Mouse (Mus musculus): ENCODE results near the gene Dpy19l3. TPM values are rescaled to one million over a fixed set of nuclear protein-coding genes. Genes with fewer than 3 reads are reported as not detected.

Gene Dpy19l3
- total and polyA plus RNA-seq, 2 experiments from 2014 or later = 36.9 to 52.7 TPM

GRCm38 (mm10) chr7:35792150-35792848 is 38.0 kb upstream of the Dpy19l3 start:
- no peak for TF ChIP-seq CTCF (IDR thresholded peaks at IDR 0.05)
- no peak overlapping the region for H3K4me2 ChIP-seq (ENCODE audit: low read depth, low read length, poor library complexity, severe bottlenecking)
- ATAC-seq (ENCODE audit: low FRiP score) = no peak

GRCm38 (mm10) chr7:35790926-35791325 is 36.7 kb upstream of the Dpy19l3 start:
- H3K4me1 ChIP-seq (ENCODE audit: insufficient read depth, low read length) = no peaks in the 10 kb centered on the region
- H3K4me3 ChIP-seq (ENCODE audit: low read depth, low read length) = no peak overlapping the region
- no peak for DNase-seq (ENCODE audit: low spot score)
- TF ChIP-seq CTCF (IDR thresholded peaks at IDR 0.05) = no peak
- H3K9me3 ChIP-seq (ENCODE audit: low read length) = no peaks in the 10 kb centered on the region
- H3K4me2 ChIP-seq (ENCODE audit: low read depth, low read length, poor library complexity, severe bottlenecking) = no peak overlapping the region
- H3K9ac ChIP-seq (replicated peaks; ENCODE audit: low read length, poor library complexity, severe bottlenecking) = no peak overlapping the region
- no peak overlapping the region for H3K27ac ChIP-seq (ENCODE audit: low read depth, low read length)
- 76% methylated on average over 8 of the region's 8 CpGs for WGBS
- H3K27me3 ChIP-seq (ENCODE audit: insufficient read depth, low read length) = no peaks in the 10 kb centered on the region
- H3K36me3 ChIP-seq (ENCODE audit: insufficient read depth, low read length) = peaks cover 71% of the 10 kb centered on the region
- ATAC-seq (ENCODE audit: low FRiP score) = no peak

More at GRCm38 (mm10) chr7:35792150-35792848, 38.0 kb upstream of the Dpy19l3 start:
- H3K27me3 ChIP-seq (ENCODE audit: insufficient read depth, low read length) = no peaks in the 10 kb centered on the region
- no peak overlapping the region for H3K27ac ChIP-seq (ENCODE audit: low read depth, low read length)
- H3K36me3 ChIP-seq (ENCODE audit: insufficient read depth, low read length) = peaks cover 64% of the 10 kb centered on the region
- H3K9ac ChIP-seq (replicated peaks; ENCODE audit: low read length, poor library complexity, severe bottlenecking) = no peak overlapping the region
- no peak for DNase-seq (ENCODE audit: low spot score)
- no peak overlapping the region for H3K4me3 ChIP-seq (ENCODE audit: low read depth, low read length)
- WGBS = 89% methylated on average over 12 of the region's 12 CpGs
- H3K9me3 ChIP-seq (ENCODE audit: low read length) = no peaks in the 10 kb centered on the region
- no peaks in the 10 kb centered on the region for H3K4me1 ChIP-seq (ENCODE audit: insufficient read depth, low read length)

- H3K9ac ChIP-seq (replicated peaks; ENCODE audit: low read length, poor library complexity, severe bottlenecking) = no peak overlapping the region
- no peak overlapping the region for H3K4me2 ChIP-seq (ENCODE audit: low read depth, low read length, poor library complexity, severe bottlenecking)
- DNase-seq (ENCODE audit: low spot score) (peak; percentile 63), ATAC-seq (ENCODE audit: low FRiP score) (no peak)
- H3K4me1 ChIP-seq (ENCODE audit: insufficient read depth, low read length) = no peaks in the 10 kb centered on the region
- peak; percentile 77 for TF ChIP-seq CTCF (IDR thresholded peaks at IDR 0.05)
- H3K9me3 ChIP-seq (ENCODE audit: low read length) = no peaks in the 10 kb centered on the region
- no peaks in the 10 kb centered on the region for H3K27me3 ChIP-seq (ENCODE audit: insufficient read depth, low read length)
- no peak overlapping the region for H3K27ac ChIP-seq (ENCODE audit: low read depth, low read length)
- no peak overlapping the region for H3K4me3 ChIP-seq (ENCODE audit: low read depth, low read length)
- peaks cover 74% of the 10 kb centered on the region for H3K36me3 ChIP-seq (ENCODE audit: insufficient read depth, low read length)
- 85% methylated on average over 8 of the region's 8 CpGs for WGBS
Observed at GRCm38 (mm10) chr7:35790201-35790600, 35.9 kb upstream of the Dpy19l3 start.

GRCm38 (mm10) chr7:35785579-35785978 is 31.3 kb upstream of the Dpy19l3 start:
- Histone ChIP-seq H3K9ac (replicated peaks; ENCODE audit: low read length, poor library complexity, severe bottlenecking) (no peak overlapping the region), H3K36me3 (ENCODE audit: insufficient read depth, low read length) (peaks cover 37% of the 10 kb centered on the region), H3K4me1 (ENCODE audit: insufficient read depth, low read length) (no peaks in the 10 kb centered on the region), H3K9me3 (ENCODE audit: low read length) (no peaks in the 10 kb centered on the region), H3K27ac (ENCODE audit: low read depth, low read length) (no peak overlapping the region), H3K4me2 (ENCODE audit: low read depth, low read length, poor library complexity, severe bottlenecking) (no peak overlapping the region), H3K27me3 (ENCODE audit: insufficient read depth, low read length) (no peaks in the 10 kb centered on the region), H3K4me3 (ENCODE audit: low read depth, low read length) (no peak overlapping the region)
- 90% methylated on average over 4 of the region's 4 CpGs for WGBS
- ATAC-seq (ENCODE audit: low FRiP score) (no peak), DNase-seq (ENCODE audit: low spot score) (no peak)
- TF ChIP-seq CTCF (IDR thresholded peaks at IDR 0.05) = no peak

- H3K27me3 ChIP-seq (ENCODE audit: insufficient read depth, low read length) = no peaks in the 10 kb centered on the region
- no peak overlapping the region for H3K4me2 ChIP-seq (ENCODE audit: low read depth, low read length, poor library complexity, severe bottlenecking)
- ATAC-seq (ENCODE audit: low FRiP score) (no peak), DNase-seq (ENCODE audit: low spot score) (no peak)
- no peak for TF ChIP-seq CTCF (IDR thresholded peaks at IDR 0.05)
- H3K36me3 ChIP-seq (ENCODE audit: insufficient read depth, low read length) = peaks cover 37% of the 10 kb centered on the region
- no peaks in the 10 kb centered on the region for H3K9me3 ChIP-seq (ENCODE audit: low read length)
- H3K4me3 ChIP-seq (ENCODE audit: low read depth, low read length) = no peak overlapping the region
- no peak overlapping the region for H3K27ac ChIP-seq (ENCODE audit: low read depth, low read length)
- H3K4me1 ChIP-seq (ENCODE audit: insufficient read depth, low read length) = no peaks in the 10 kb centered on the region
- H3K9ac ChIP-seq (replicated peaks; ENCODE audit: low read length, poor library complexity, severe bottlenecking) = no peak overlapping the region
Observed at GRCm38 (mm10) chr7:35782252-35782651, 28.0 kb upstream of the Dpy19l3 start.

GRCm38 (mm10) chr7:35774127-35774526 is 19.9 kb upstream of the Dpy19l3 start:
- H3K27ac ChIP-seq (ENCODE audit: low read depth, low read length) = no peak overlapping the region
- no peak overlapping the region for H3K4me3 ChIP-seq (ENCODE audit: low read depth, low read length)
- no peak for DNase-seq (ENCODE audit: low spot score)
- H3K36me3 ChIP-seq (ENCODE audit: insufficient read depth, low read length) = peaks cover 41% of the 10 kb centered on the region
- no peak overlapping the region for H3K9ac ChIP-seq (replicated peaks; ENCODE audit: low read length, poor library complexity, severe bottlenecking)
- ATAC-seq (ENCODE audit: low FRiP score) = no peak
- no peaks in the 10 kb centered on the region for H3K27me3 ChIP-seq (ENCODE audit: insufficient read depth, low read length)
- no peaks in the 10 kb centered on the region for H3K4me1 ChIP-seq (ENCODE audit: insufficient read depth, low read length)
- H3K4me2 ChIP-seq (ENCODE audit: low read depth, low read length, poor library complexity, severe bottlenecking) = no peak overlapping the region
- no peaks in the 10 kb centered on the region for H3K9me3 ChIP-seq (ENCODE audit: low read length)
- WGBS = 94% methylated on average over 12 of the region's 12 CpGs
- no peak for TF ChIP-seq CTCF (IDR thresholded peaks at IDR 0.05)
